Mouse (Mus musculus): ENCODE results near the gene Sdcbp2.

Sdcbp2 gene

DNA sequence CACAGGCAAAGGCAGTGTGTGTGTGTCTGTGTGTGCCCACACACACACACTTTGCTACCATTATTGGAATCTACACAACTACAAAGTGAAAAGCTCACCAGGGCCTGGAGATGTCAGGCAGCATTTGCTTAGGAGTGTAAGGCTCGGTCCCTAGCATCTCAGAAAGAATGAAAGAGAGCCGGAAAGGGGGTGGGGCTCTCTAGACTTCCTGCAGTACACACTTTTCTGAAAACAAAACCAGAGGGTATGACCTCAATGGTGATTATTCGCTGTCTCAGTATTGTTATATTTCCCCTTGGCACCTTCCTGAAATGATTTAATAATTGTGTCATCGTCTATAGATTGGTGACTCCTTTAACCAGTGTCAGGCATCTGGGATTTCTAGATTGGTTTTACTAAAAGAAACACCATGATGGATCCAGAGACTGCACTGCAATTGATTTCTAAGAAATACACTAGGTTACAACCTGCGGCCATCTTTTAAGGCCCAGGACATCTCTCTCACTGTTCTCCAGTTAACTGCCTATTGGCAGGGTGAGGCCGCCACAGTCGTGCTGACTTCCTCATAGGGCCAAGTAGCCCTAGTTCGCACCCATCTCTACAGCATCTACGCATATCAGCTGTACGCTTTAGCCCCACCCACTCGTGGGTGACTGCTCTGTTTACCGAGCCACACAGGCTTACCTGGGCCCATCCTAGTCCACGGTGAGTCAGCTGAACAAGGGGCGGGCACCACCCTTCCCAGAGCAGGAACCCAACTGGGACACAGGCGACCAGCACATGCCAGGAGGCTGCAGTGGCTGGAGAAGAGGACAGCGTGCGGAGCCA is at the start of gene Sdcbp2:
TSS of gene Sdcbp2 (plus strand) at position 750 of the 828 bp plus-strand sequence.
- no peak for DNase-seq (ENCODE audit: extremely low spot score, low read depth, low spot score)

DNA sequence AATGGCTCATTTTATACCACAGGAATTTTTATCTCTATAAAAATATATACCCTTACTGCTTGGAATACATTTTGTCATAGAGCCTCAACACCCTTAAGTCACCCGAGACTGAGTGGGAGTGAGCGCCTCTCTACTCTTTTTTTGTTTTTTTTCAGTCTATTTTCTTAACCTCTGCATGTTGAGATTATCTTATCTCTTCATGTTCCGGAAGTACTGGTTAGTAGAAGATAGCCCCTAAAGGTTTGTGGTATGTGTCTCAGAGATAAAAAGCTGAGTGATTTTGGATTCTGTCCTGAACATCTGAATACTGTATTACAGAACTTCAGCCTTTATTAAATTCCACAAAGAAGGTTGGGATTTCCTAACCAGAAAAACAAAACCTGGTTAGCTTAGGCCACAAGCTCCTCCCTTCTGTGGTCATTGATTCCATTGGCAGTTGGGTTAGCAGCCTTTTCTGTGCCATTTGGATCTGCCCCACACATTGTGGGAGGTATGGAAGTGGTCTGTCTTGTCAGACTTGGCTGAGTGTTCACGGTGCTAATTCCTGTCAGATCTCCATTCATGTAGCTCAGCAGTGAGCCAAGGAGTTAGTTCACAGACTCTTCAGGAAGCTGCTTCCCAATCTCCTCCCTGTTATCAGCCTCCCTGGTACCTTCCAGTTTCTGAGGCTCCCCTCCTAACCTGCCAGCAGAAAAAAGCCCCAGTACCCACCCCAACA is 47.9 kb upstream of the Sdcbp2 start:
- no peak for DNase-seq (ENCODE audit: extremely low spot score, low read depth, low spot score)

DNA sequence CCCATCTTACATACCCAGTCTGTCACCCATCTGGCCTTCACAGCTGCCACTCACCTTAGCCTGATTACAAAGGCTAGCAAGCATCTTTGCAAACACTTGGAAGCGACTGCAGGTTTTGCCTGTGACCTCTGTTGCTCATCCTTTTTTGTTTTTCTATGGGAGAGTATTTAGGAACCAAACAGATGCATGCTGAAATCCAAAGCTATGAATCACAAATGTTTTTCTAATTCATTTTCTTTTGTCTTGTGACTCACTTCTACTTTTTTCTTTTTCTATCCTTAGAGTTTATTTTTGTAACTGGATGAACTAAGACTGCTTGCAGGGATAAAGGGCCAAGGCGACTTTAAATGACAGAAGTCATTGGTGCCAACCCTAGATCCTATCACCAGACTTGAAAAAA is 46.9 kb upstream of the Sdcbp2 start:
- DNase-seq (ENCODE audit: extremely low spot score, low read depth, low spot score): no peak

GRCm38 (mm10) chr2:151528066-151528465 is 44.4 kb upstream of the Sdcbp2 start:
- no peak for DNase-seq (ENCODE audit: extremely low spot score, low read depth, low spot score)

- no peak for DNase-seq (ENCODE audit: extremely low spot score, low read depth, low spot score)
Measured at GRCm38 (mm10) chr2:151529169-151529568, 43.3 kb upstream of the Sdcbp2 start.

DNA sequence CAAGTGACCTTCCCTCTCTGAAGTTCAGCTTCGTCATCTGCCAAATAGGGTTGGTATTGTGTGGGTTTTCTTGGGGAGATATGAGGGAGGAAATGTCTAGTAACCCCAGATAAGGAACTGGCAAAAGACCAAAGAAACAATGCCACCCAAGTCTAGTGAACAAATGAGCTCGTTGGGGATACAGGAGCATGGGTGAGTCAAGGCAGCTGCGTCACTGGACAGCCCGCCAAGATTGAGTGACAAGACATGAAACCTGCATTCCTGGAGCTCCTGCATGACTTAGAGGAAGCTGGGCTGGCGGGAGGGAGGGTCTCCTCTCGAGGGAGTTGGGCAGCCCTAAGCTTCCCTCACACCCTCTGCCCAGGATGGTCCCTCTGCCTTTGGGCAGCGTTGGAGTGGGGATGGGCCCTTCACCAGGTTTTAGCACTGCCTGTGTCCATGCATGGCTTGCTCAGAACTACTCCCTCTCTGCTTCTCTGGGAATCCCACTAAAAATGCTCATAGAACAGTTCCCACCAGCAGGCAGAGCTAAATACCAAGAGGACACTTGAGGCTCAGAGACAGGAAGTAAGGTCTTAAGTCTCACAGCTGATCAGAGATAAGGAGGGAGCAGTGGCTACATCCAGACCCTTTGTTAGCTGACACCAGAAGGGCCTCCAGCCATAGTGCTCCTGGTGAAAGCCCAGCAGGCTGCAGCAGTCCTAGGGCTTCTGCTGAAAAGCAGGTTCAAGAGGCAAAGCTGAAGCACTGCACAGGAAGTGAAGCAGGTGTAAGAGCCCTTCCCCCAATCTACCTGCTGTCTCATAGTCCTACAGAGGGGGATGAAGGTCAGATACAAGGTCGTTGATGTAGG is 41.8 kb upstream of the Sdcbp2 start:
- DNase-seq (ENCODE audit: extremely low spot score, low read depth, low spot score): no peak

- DNase-seq (ENCODE audit: extremely low spot score, low read depth, low spot score): no peak
Measured at GRCm38 (mm10) chr2:151533632-151534031, 38.8 kb upstream of the Sdcbp2 start.

DNA sequence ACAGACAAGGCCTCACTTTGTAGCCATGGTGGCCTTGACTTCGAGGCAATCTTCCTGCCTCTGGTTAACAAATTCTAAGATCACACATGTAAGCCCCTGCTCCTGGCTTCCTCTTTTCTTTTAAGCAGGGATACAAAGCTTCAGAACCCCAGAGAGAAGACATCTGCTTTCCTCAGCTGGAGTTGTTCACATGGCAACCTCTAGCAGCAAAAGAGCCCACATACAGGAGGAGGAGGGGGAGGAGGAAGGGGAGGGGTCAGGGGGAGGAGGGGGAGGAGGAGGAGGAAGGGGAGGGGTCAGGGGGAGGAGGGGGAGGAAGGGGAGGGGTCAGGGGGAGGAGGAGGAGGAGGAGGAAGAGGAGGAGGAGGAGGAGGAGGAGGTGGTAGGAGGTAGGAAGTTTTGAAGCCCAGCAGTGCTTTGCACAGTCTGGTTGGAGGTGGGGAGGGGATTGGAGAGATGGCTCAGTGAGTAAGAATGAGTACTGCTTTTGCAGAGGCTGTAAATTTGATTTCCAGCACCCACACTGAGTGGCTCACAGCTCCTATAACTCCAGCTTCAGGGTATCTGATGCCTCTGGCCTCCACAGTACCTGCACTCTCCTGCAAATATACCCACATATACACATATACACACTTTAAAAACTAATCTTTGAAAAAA is 36.3 kb upstream of the Sdcbp2 start:
- no peak for DNase-seq (ENCODE audit: extremely low spot score, low read depth, low spot score)

GRCm38 (mm10) chr2:151536618-151536974 is 35.8 kb upstream of the Sdcbp2 start:
- no peak for DNase-seq (ENCODE audit: extremely low spot score, low read depth, low spot score)

GRCm38 (mm10) chr2:151538646-151539045 is 33.8 kb upstream of the Sdcbp2 start:
- no peak for DNase-seq (ENCODE audit: extremely low spot score, low read depth, low spot score)

GRCm38 (mm10) chr2:151542323-151543062 is 29.9 kb upstream of the Sdcbp2 start, which contains the start of gene Fkbp1a:
Gene Fkbp1a (plus strand): TSS chr2:151542483.
- peak; percentile 73 for DNase-seq (ENCODE audit: extremely low spot score, low read depth, low spot score)

DNA sequence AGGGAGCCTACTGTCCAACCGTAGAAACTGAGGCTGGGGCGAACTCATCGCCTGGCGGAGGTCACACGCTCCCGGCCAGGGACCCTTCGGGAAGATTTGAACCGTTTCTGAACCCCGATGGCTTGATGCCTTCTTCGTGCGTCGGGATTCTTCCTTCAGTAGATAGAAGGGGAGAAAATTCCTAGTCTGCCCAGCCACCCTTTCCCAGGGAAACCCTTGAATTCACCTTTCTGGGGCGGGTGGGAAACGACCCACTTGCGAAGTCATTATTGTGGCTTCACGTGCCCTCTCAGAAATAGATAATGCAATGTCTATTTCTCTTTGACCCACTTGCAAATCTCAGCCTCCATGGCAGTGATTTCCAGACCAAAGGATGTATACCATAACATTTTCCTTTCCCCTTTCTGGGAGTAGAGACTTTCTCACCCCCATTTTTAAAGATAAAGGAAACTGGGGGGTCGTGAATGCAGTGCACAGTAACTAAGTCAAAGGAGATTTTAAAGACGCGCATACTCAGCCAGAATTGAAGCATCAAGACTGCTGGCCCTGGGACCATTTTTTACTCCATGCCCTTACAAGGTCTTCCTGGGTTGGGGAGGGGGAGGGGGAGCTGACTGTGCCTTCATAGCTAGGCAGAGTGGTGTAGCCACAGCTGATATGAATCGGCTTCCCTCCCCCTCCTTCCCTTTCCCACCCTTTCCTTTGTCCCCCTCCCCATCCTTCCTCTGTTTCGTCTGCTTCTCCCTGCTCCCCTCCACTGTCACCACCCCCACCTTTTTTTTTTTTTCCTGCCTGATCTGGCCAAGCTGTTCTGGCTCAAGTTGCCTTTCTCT is 29.1 kb upstream of the Sdcbp2 start:
- no peak for DNase-seq (ENCODE audit: extremely low spot score, low read depth, low spot score)

DNA sequence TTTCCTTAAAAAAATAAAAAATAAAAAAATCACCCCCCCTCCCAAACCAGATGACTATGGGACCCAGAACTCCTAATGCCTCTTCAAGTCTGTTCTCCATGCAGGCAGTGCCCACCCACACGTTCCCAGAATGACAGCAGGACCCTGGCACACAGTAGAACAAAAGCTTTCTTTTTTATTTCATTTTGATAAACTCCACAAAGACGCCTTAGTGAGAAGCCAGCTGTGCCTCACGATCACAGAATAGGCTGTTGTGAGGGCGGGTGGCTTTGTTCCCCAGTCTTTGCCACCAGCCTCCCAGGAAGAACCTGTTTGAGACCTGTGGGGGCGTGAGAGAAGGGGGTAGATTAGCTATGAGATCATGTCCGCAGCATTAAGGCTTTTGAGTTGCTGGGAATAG is 27.7 kb upstream of the Sdcbp2 start:
- DNase-seq (ENCODE audit: extremely low spot score, low read depth, low spot score): no peak

GRCm38 (mm10) chr2:151546571-151546970 is 25.9 kb upstream of the Sdcbp2 start:
- DNase-seq (ENCODE audit: extremely low spot score, low read depth, low spot score): no peak

- DNase-seq (ENCODE audit: extremely low spot score, low read depth, low spot score): no peak
Measured at GRCm38 (mm10) chr2:151549615-151550121, 22.8 kb upstream of the Sdcbp2 start.

- DNase-seq (ENCODE audit: extremely low spot score, low read depth, low spot score): no peak
Measured at GRCm38 (mm10) chr2:151562930-151563921, 9.2 kb upstream of the Sdcbp2 start.

DNA sequence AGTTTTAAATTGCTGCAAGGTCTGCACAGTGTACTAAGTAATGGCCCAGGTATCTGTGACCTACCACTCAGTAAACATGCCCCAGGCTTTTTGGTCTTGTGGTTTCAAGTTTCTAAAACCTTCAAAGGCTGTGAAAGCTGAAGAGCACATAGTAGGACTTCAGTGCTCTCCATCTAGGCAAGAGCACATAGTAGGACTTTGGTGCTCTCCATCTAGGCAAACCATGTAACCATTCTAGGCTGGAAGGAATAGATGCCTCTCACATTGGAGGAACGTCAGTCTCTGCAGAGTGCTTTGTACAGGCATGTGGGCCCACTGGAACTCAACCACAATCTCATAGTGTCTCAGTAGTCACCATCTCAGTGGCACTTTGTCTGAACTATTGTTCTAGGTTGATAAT is 8.4 kb upstream of the Sdcbp2 start:
- DNase-seq (ENCODE audit: extremely low spot score, low read depth, low spot score): no peak

DNA sequence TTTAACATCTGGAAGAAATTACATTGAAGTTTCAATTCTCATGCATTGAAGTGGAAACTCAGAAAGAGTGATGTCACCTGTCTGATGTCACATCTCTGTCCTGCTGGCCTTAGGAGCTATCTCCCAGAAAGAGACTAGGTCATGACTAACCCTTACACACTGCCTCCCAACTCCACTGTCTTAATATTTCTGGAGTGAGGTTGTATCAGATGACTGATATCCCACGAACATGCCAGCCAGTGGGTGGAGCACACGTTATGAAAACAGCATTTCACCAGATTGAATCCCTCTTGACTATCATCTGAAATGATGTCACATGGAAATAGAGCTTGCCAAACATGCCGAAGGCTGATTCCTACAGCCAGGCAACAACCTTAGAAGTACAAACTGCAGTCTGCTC is 7.4 kb upstream of the Sdcbp2 start:
- no peak for DNase-seq (ENCODE audit: extremely low spot score, low read depth, low spot score)

All from hindlimb bud, embryonic 11.5 days (tissue).